26 mouse cellular contexts compared by ENCODE assay signal in genomic region chr11:107729141-107729540, GRCm38 (mm10). TPM values are rescaled to one million over a fixed set of nuclear protein-coding genes. Genes with fewer than 3 reads are reported as not detected.
A peak's percentile ranks its signal among the peaks of the same experiment; 100 is the strongest.
DNase-seq lines count a peak whose midpoint lies in the region; ATAC-seq and TF ChIP-seq lines count a peak whose summit lies in the region.
"Had no signal": no experiment of that assay in that cellular context is flagged by ENCODE, and none has a peak within 500 bp of the region (broad histone marks: within the 10 kb centered on the region; RNA-seq: fewer than 3 reads in every experiment).

No protein-coding gene starts in this region.

- H3ac ChIP-seq in C2C12 (ENCODE audit: control insufficient read depth, insufficient read length, low read depth): peak overlapping the region; percentile 27

- no peak for TF ChIP-seq CTCF in hindbrain, postnatal 0 days (IDR thresholded peaks at IDR 0.05; ENCODE audit: low read depth)
- TF ChIP-seq CTCF in C2C12 (IDR thresholded peaks at IDR 0.05; ENCODE audit: control insufficient read depth, insufficient read depth, insufficient read length): no peak

- 70% methylated on average over 7 of the region's 7 CpGs for WGBS in hindbrain, postnatal 0 days
- WGBS in hindbrain, embryonic 12.5 days: 80% methylated on average over 7 of the region's 7 CpGs

- H3K4me2 ChIP-seq in hindbrain, postnatal 0 days (ENCODE audit: low read depth, low read length): no peak overlapping the region
- H3K4me2 ChIP-seq in hindbrain, embryonic 12.5 days (replicated peaks): no peak overlapping the region
- H3K4me2 ChIP-seq: embryonic facial prominence, embryonic 15.5 days; heart, embryonic 13.5 days; hindbrain, embryonic 13.5 days; intestine, embryonic 15.5 days had no signal

- peak overlapping the region; percentile 21; the same call in 1 of the 2 replicates for H3K27ac ChIP-seq in hindbrain, postnatal 0 days
- no peak overlapping the region for H3K27ac ChIP-seq in hindbrain, embryonic 12.5 days
- H3K27ac ChIP-seq: embryonic facial prominence, embryonic 15.5 days; forebrain, embryonic 10.5 days; heart, embryonic 13.5 days; intestine, embryonic 15.5 days had no signal

- no peaks in the 10 kb centered on the region for H3K27me3 ChIP-seq in hindbrain, postnatal 0 days (ENCODE audit: insufficient read depth, low read length)
- H3K27me3 ChIP-seq in hindbrain, embryonic 12.5 days: no peaks in the 10 kb centered on the region
- no peaks in the 10 kb centered on the region for H3K27me3 ChIP-seq in C2C12 (ENCODE audit: control insufficient read depth, insufficient read depth, insufficient read length)
- H3K27me3 ChIP-seq: CH12.LX; embryonic facial prominence, embryonic 15.5 days; hindbrain, embryonic 13.5 days; intestine, embryonic 15.5 days; Patski had no signal

- no peaks in the 10 kb centered on the region for H3K79me3 ChIP-seq in C2C12 (ENCODE audit: low read depth)

- no peak overlapping the region for H3K4me3 ChIP-seq in hindbrain, postnatal 0 days (ENCODE audit: low read length)
- no peak overlapping the region for H3K4me3 ChIP-seq in hindbrain, embryonic 12.5 days
- H3K4me3 ChIP-seq in C2C12 (ENCODE audit: insufficient read depth, poor library complexity, severe bottlenecking): no peak overlapping the region
- H3K4me3 ChIP-seq: embryonic facial prominence, embryonic 15.5 days; erythroblast, embryonic 14.5 days; forebrain, embryonic 10.5 days; heart, embryonic 13.5 days; hindbrain, embryonic 13.5 days; intestine, embryonic 15.5 days had no signal

- H3K9me3 ChIP-seq in hindbrain, postnatal 0 days (ENCODE audit: low read length): no peaks in the 10 kb centered on the region
- H3K9me3 ChIP-seq in hindbrain, embryonic 12.5 days (replicated peaks): no peaks in the 10 kb centered on the region
- H3K9me3 ChIP-seq: embryonic facial prominence, embryonic 15.5 days; forebrain, embryonic 10.5 days; heart, embryonic 13.5 days; hindbrain, embryonic 13.5 days; intestine, embryonic 15.5 days had no signal

- no peak overlapping the region for H3K9ac ChIP-seq in hindbrain, postnatal 0 days (replicated peaks; ENCODE audit: low read length)
- H3K9ac ChIP-seq in hindbrain, embryonic 12.5 days: no peak overlapping the region
- H3K9ac ChIP-seq: embryonic facial prominence, embryonic 15.5 days; heart, embryonic 13.5 days; hindbrain, embryonic 13.5 days; intestine, embryonic 15.5 days had no signal

- H3K4me1 ChIP-seq in hindbrain, postnatal 0 days (ENCODE audit: insufficient read depth, low read length): no peaks in the 10 kb centered on the region
- no peaks in the 10 kb centered on the region for H3K4me1 ChIP-seq in hindbrain, embryonic 12.5 days
- H3K4me1 ChIP-seq: embryonic facial prominence, embryonic 15.5 days; forebrain, embryonic 10.5 days; heart, embryonic 13.5 days; intestine, embryonic 15.5 days had no signal

- peak; percentile 75 for DNase-seq in adrenal gland, postnatal 10 days
- no peak for DNase-seq in adrenal gland, adult 8-10 months
- no peak for DNase-seq in hindbrain, postnatal 0 days (ENCODE audit: low spot score)
- peak; percentile 43 for DNase-seq in lung, postnatal 25 days (ENCODE audit: low spot score)
- no peak for DNase-seq in heart, postnatal 36 days
- DNase-seq in left cerebral cortex, postnatal 14 days (ENCODE audit: low spot score in 2 of 2): no peak
- DNase-seq: cerebellum, adult 11 months; cerebellum, adult 8-10 months; embryo, embryonic 11 days; gastrocnemius, postnatal 25 days had no signal

- ATAC-seq in hindbrain, postnatal 0 days: no peak
- ATAC-seq in hindbrain, embryonic 12.5 days (ENCODE audit: low FRiP score): no peak
- ATAC-seq: activated CD4-positive, CD25-positive, alpha-beta regulatory T cell, adult 4 months; forebrain, embryonic 14.5 days; intestine, embryonic 15.5 days had no signal

- H3K79me2 ChIP-seq in C2C12 (ENCODE audit: control insufficient read depth, insufficient read depth): no peaks in the 10 kb centered on the region

- H3K36me3 ChIP-seq in hindbrain, postnatal 0 days (ENCODE audit: insufficient read depth, low read length): peaks cover 14% of the 10 kb centered on the region; the same call in 1 of the 2 replicates
- peaks cover 25% of the 10 kb centered on the region for H3K36me3 ChIP-seq in hindbrain, embryonic 12.5 days
- H3K36me3 ChIP-seq in C2C12 (ENCODE audit: control insufficient read depth, insufficient read depth): no peaks in the 10 kb centered on the region
- H3K36me3 ChIP-seq: heart, embryonic 13.5 days; intestine, embryonic 15.5 days had no signal

- intact Hi-C loops in heart, postnatal 36 days (cut with DNase I): no loop called here
- intact Hi-C loops in left cerebral cortex, postnatal 14 days (cut with DNase I): no loop called here

TF ChIP-seq in C2C12, 6 proteins besides CTCF, POLR2A, EP300 and RAD21:
- TF ChIP-seq MAX (IDR thresholded peaks at IDR 0.05): no peak
- TF ChIP-seq MYOD1 (IDR thresholded peaks at IDR 0.05; ENCODE audit: control insufficient read depth, insufficient read length, low read depth): no peak
- no peak for TF ChIP-seq CEBPB (IDR thresholded peaks at IDR 0.05; ENCODE audit: low read depth)
- no peak for TF ChIP-seq USF1 (IDR thresholded peaks at IDR 0.05; ENCODE audit: low read depth)
- TF ChIP-seq FOSL1 (IDR thresholded peaks at IDR 0.05; ENCODE audit: insufficient read depth, low read length, poor library complexity, severe bottlenecking): no peak
- no peak for TF ChIP-seq MYOG (IDR thresholded peaks at IDR 0.05; ENCODE audit: control insufficient read depth, extremely low read depth, insufficient read length)

RNA-seq across cellular contexts. Expression of gene Cacng1, which starts 12.8 kb away (rescaled TPM):
- total RNA-seq in adrenal gland, postnatal 10 days (2021): 10 to 100 TPM in 1 of 2 experiments, 1 to 10 TPM in 1; 5.6 to 13.3 TPM
- total RNA-seq in adrenal gland, adult 8-10 months (2022): under 1 TPM in 2 of 4 experiments, not detected in 2; 0.21 to 0.28 TPM
- total RNA-seq in hindbrain, postnatal 0 days (2014; rRNA removed): 0.89 and 1.1 TPM in 2 replicates
- 0.66 and 0.68 TPM in 2 replicates for polyA plus RNA-seq in hindbrain, postnatal 0 days (2015; fragmentation: Nextera tagmentation; extraction: Ambion mirVana)
- polyA plus RNA-seq in hindbrain, embryonic 12.5 days (2016; fragmentation: Nextera tagmentation; extraction: Ambion mirVana): 0.50 and 1.9 TPM in 2 replicates
- polyA plus RNA-seq in C2C12 (2012; fragmentation: generic; extraction: Trizol): 158 TPM
- not detected for total RNA-seq in heart, postnatal 36 days (2021)
- total RNA-seq in left cerebral cortex, postnatal 14 days (2021): not detected
- total RNA-seq: CH12.LX; common myeloid progenitor, adult 5-6 weeks; granulocyte monocyte progenitor cell, adult 5-6 weeks had no signal
- polyA plus RNA-seq: activated CD4-positive, CD25-positive, alpha-beta regulatory T cell, adult 4 months; embryonic facial prominence, embryonic 11.5 days; erythroblast, embryonic 14.5 days; forebrain, embryonic 10.5 days; heart, postnatal 0 days had no signal

Comparison
In these comparisons a context has a peak if more than half of its experiments do, and no peak if none do; other contexts are left out.
1. DNase-seq: peak in adrenal gland, postnatal 10 days (single experiment) and lung, postnatal 25 days (single experiment); none in adrenal gland, adult 8-10 months (single experiment), hindbrain, postnatal 0 days (single experiment), heart, postnatal 36 days (0 of 2) and left cerebral cortex, postnatal 14 days (0 of 2).